Mouse (Mus musculus): ENCODE measurements around the gene Ier5. TPM values are rescaled to one million over a fixed set of nuclear protein-coding genes. Genes with fewer than 3 reads are reported as not detected.

The Ier5 gene
- total RNA-seq (2014; rRNA removed) (2.8 and 3.2 TPM in 2 replicates), polyA plus RNA-seq (2012; rRNA removed) (2.5 and 2.6 TPM in 2 replicates)

DNA sequence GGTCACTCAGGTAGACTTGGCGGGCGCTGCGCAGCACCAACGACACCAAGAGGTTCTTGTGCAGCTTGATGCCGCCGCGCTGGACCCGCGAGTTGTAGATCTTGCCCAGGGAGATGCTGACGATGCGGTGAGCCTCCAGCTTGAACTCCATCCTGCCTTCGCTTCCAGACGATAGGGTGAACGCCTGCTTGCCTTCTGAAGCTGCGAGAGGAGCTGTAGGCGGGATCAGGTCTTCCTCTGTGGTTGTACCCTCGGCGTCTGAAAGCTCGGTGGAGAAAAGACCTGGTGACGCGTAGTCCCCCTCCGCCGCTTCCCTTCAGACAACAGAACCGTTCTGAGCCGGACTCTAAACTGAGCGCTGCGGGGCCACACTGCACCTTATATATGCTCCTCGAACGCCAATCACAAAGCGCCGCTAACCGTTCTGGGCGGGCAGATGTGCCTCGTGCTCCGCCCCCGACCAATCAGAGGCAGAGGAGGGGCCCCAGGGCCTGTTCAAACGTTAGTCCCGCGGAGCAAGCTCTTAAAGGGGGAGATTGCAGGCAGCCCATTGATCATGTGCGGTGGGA lies at the start of gene Ier5:
TSS of gene Ier5 (minus strand) at position 357 of the 569 bp plus-strand sequence.
- Histone ChIP-seq H3K4me1 (ENCODE audit: control insufficient read depth, insufficient read depth, low read length) (peaks cover 2% of the 10 kb centered on the region; the same call in 1 of the 2 replicates), H3K36me3 (ENCODE audit: control insufficient read depth, insufficient read depth, low read length) (no peaks in the 10 kb centered on the region), H3K27me3 (ENCODE audit: control insufficient read depth, insufficient read depth, low read length) (no peaks in the 10 kb centered on the region), H3K4me3 (ENCODE audit: insufficient read depth, low read depth, low read length) (peak within 1 kb of the TSS; percentile 76), H3K27ac (replicated peaks; ENCODE audit: insufficient read depth, low read depth, low read length) (peak within 1 kb of the TSS; percentile 32), H3K9ac (ENCODE audit: low read depth, low read length) (peak within 1 kb of the TSS; percentile 83), H3K79me2 (ENCODE audit: control insufficient read depth, insufficient read depth, low read length) (peaks cover 10% of the 10 kb centered on the region)
- TF ChIP-seq POLR2A (IDR thresholded peaks at IDR 0.05; ENCODE audit: extremely low read depth, insufficient read depth, low read length) = peak; percentile 99
- TF ChIP-seq CTCF (IDR thresholded peaks at IDR 0.05; ENCODE audit: low read depth, low read length) = no peak
- WGBS = under 1% methylated on average over 40 of the region's 40 CpGs
- peak; percentile 80 for DNase-seq (ENCODE audit: extremely low read depth, low read depth, low spot score)

DNA sequence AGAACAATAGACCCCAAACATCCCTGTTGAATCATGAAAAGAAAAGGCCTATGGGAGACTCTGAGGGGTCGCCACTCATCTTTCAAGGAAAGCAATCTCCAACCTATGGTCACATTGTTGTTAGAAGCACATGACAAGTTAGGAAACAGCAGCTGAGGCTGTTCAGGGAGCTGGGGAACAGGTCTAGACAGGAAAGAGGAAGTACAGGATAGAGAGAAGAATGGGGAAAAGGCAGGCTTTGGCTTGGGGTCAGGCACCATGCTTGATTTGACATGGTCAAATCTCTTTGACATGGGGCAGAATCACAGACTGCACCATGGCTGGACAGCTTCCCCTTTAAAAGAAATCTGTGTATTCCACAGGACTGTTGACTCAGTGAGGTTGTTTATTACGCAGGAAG lies 47.8 kb upstream of the Ier5 start:
- no peak for DNase-seq (ENCODE audit: extremely low read depth, low read depth, low spot score)
- Histone ChIP-seq H3K9ac (ENCODE audit: low read depth, low read length) (no peak overlapping the region), H3K4me3 (ENCODE audit: insufficient read depth, low read depth, low read length) (no peak overlapping the region), H3K79me2 (ENCODE audit: control insufficient read depth, insufficient read depth, low read length) (no peaks in the 10 kb centered on the region), H3K36me3 (ENCODE audit: control insufficient read depth, insufficient read depth, low read length) (no peaks in the 10 kb centered on the region), H3K27me3 (ENCODE audit: control insufficient read depth, insufficient read depth, low read length) (no peaks in the 10 kb centered on the region), H3K27ac (replicated peaks; ENCODE audit: insufficient read depth, low read depth, low read length) (no peak overlapping the region), H3K4me1 (ENCODE audit: control insufficient read depth, insufficient read depth, low read length) (no peaks in the 10 kb centered on the region; the same call in 1 of the 2 replicates)
- 83% methylated on average over 2 of the region's 2 CpGs for WGBS
- no peak for TF ChIP-seq POLR2A (IDR thresholded peaks at IDR 0.05; ENCODE audit: extremely low read depth, insufficient read depth, low read length)
- TF ChIP-seq CTCF (IDR thresholded peaks at IDR 0.05; ENCODE audit: low read depth, low read length) = no peak

DNA sequence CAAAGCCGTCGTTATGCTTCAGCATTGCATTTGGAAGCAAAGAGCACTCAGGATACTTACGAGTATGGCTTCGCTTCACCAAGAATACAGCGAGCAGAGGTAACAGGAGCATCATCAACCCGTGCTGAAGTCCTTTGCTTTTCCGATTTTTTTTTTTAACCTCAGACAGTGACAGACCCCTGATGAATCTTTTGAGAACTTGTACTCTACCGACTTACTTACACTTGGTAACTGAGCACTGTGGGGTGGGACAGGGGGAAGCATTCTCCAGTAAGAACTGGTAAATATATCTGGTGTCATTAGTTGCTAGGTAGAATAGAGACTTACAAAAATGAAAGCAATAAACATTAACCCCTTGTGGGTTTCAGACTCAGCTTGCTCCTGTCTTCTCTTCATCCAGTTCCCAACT lies 47.1 kb upstream of the Ier5 start, which contains the start of gene Mr1:
TSS of gene Mr1 (minus strand) at position 243 of the 409 bp plus-strand sequence.
- peak within 1 kb of the TSS; percentile 65 for H3K27ac ChIP-seq (replicated peaks; ENCODE audit: insufficient read depth, low read depth, low read length)
- no peaks in the 10 kb centered on the region for H3K36me3 ChIP-seq (ENCODE audit: control insufficient read depth, insufficient read depth, low read length)
- H3K9ac ChIP-seq (ENCODE audit: low read depth, low read length) = peak within 1 kb of the TSS; percentile 73
- no peaks in the 10 kb centered on the region; the same call in 1 of the 2 replicates for H3K79me2 ChIP-seq (ENCODE audit: control insufficient read depth, insufficient read depth, low read length)
- WGBS = 25% methylated on average over 8 of the region's 8 CpGs
- DNase-seq (ENCODE audit: extremely low read depth, low read depth, low spot score) = peak; percentile 77
- peak within 1 kb of the TSS; percentile 76 for H3K4me3 ChIP-seq (ENCODE audit: insufficient read depth, low read depth, low read length)
- H3K4me1 ChIP-seq (ENCODE audit: control insufficient read depth, insufficient read depth, low read length) = no peaks in the 10 kb centered on the region; the same call in 1 of the 2 replicates
- H3K27me3 ChIP-seq (ENCODE audit: control insufficient read depth, insufficient read depth, low read length) = no peaks in the 10 kb centered on the region
- TF ChIP-seq CTCF (IDR thresholded peaks at IDR 0.05; ENCODE audit: low read depth, low read length) = no peak
- no peak for TF ChIP-seq POLR2A (IDR thresholded peaks at IDR 0.05; ENCODE audit: extremely low read depth, insufficient read depth, low read length)

DNA sequence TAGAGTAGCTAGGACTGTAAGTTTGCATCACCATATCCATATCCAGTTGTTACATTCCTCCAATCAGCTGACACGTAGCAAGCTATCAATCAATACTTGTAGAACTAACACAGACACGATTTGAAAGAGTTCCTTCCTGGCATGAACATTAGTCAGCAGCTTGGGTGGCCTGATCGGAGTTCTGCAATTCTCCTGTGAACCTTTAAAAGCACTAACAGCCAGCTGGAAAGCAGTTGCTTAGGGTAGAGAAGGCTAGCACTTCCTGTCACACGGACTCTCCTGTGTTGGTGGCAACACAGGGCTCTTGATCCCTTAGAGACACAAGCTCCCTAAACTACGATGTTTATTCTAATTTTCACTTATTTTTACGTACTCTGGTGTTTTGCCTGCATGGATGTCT lies 46.2 kb upstream of the Ier5 start:
- H3K27me3 ChIP-seq (ENCODE audit: control insufficient read depth, insufficient read depth, low read length) = no peaks in the 10 kb centered on the region
- H3K4me1 ChIP-seq (ENCODE audit: control insufficient read depth, insufficient read depth, low read length) = no peaks in the 10 kb centered on the region; the same call in 1 of the 2 replicates
- TF ChIP-seq CTCF (IDR thresholded peaks at IDR 0.05; ENCODE audit: low read depth, low read length) = no peak
- no peak for TF ChIP-seq POLR2A (IDR thresholded peaks at IDR 0.05; ENCODE audit: extremely low read depth, insufficient read depth, low read length)
- H3K27ac ChIP-seq (replicated peaks; ENCODE audit: insufficient read depth, low read depth, low read length) = peak overlapping the region; percentile 65
- DNase-seq (ENCODE audit: extremely low read depth, low read depth, low spot score) = peak; percentile 71
- WGBS = 27% methylated on average over 6 of the region's 6 CpGs
- no peaks in the 10 kb centered on the region for H3K36me3 ChIP-seq (ENCODE audit: control insufficient read depth, insufficient read depth, low read length)
- peak overlapping the region; percentile 37 for H3K9ac ChIP-seq (ENCODE audit: low read depth, low read length)
- no peaks in the 10 kb centered on the region; the same call in 1 of the 2 replicates for H3K79me2 ChIP-seq (ENCODE audit: control insufficient read depth, insufficient read depth, low read length)
- peak overlapping the region; percentile 76 for H3K4me3 ChIP-seq (ENCODE audit: insufficient read depth, low read depth, low read length)

DNA sequence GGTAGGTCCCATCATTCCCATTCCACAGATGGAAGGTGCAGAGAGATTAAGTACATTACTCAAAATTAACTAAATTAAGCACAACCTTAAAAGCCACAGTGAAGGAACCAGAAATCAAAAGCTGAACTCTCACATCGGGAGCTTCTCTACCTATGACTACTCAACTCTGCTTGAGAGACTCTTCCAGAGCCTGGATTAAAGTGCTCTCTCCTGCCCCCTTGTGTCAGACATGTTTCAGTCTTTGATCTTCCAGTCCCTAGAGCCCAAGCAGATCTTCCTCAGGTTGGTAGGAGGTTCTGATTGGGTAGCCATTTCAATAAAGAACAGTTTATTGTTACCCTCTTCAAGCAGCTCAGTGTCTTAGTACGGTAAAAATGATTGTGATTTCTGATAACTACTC lies 40.6 kb upstream of the Ier5 start:
- Histone ChIP-seq H3K27ac (replicated peaks; ENCODE audit: insufficient read depth, low read depth, low read length) (no peak overlapping the region), H3K4me3 (ENCODE audit: insufficient read depth, low read depth, low read length) (no peak overlapping the region), H3K4me1 (ENCODE audit: control insufficient read depth, insufficient read depth, low read length) (no peaks in the 10 kb centered on the region; the same call in 1 of the 2 replicates), H3K9ac (ENCODE audit: low read depth, low read length) (no peak overlapping the region), H3K36me3 (ENCODE audit: control insufficient read depth, insufficient read depth, low read length) (no peaks in the 10 kb centered on the region; the same call in 1 of the 2 replicates), H3K79me2 (ENCODE audit: control insufficient read depth, insufficient read depth, low read length) (no peaks in the 10 kb centered on the region; the same call in 1 of the 2 replicates), H3K27me3 (ENCODE audit: control insufficient read depth, insufficient read depth, low read length) (no peaks in the 10 kb centered on the region)
- TF ChIP-seq POLR2A (IDR thresholded peaks at IDR 0.05; ENCODE audit: extremely low read depth, insufficient read depth, low read length) (no peak), CTCF (IDR thresholded peaks at IDR 0.05; ENCODE audit: low read depth, low read length) (peak; percentile 58)
- DNase-seq (ENCODE audit: extremely low read depth, low read depth, low spot score) = peak; percentile 73
- 49% methylated on average over 2 of the region's 2 CpGs for WGBS

DNA sequence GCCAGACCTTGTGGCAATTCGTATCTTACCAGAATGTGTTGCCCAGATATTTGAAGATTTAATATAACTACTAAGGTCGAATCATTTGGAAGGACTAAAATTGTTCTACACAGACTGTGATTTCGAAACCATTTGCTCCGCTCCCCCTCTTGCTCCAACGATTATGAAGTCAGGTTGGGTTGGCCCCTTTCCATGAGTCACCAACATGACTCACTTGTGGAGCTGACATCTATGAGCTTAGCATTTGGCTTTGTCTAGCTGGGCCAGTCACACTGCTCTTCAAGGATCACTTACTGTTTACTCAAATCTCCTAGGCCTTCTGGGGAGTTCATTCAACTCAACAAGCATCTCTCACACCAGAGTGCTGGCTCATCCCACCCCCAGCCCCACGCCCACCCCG lies 39.4 kb upstream of the Ier5 start:
- DNase-seq (ENCODE audit: extremely low read depth, low read depth, low spot score) = no peak
- Histone ChIP-seq H3K27me3 (ENCODE audit: control insufficient read depth, insufficient read depth, low read length) (no peaks in the 10 kb centered on the region), H3K9ac (ENCODE audit: low read depth, low read length) (no peak overlapping the region), H3K79me2 (ENCODE audit: control insufficient read depth, insufficient read depth, low read length) (no peaks in the 10 kb centered on the region; the same call in 1 of the 2 replicates), H3K4me1 (ENCODE audit: control insufficient read depth, insufficient read depth, low read length) (no peaks in the 10 kb centered on the region), H3K36me3 (ENCODE audit: control insufficient read depth, insufficient read depth, low read length) (no peaks in the 10 kb centered on the region; the same call in 1 of the 2 replicates), H3K27ac (replicated peaks; ENCODE audit: insufficient read depth, low read depth, low read length) (no peak overlapping the region), H3K4me3 (ENCODE audit: insufficient read depth, low read depth, low read length) (no peak overlapping the region)
- 64% methylated on average over 7 of the region's 7 CpGs for WGBS
- TF ChIP-seq POLR2A (IDR thresholded peaks at IDR 0.05; ENCODE audit: extremely low read depth, insufficient read depth, low read length) = no peak
- no peak for TF ChIP-seq CTCF (IDR thresholded peaks at IDR 0.05; ENCODE audit: low read depth, low read length)

All from liver, adult 2 months (tissue).